Mouse (Mus musculus) hindbrain, embryonic 12.5 days (tissue): ENCODE measurements around the gene Otx2. TPM values are rescaled to one million over a fixed set of nuclear protein-coding genes. Genes with fewer than 3 reads are reported as not detected.
A peak's percentile ranks its signal among the peaks of the same experiment; 100 is the strongest.

Experiments used
- ATAC-seq: fragments of 200-750 bp; cut with Nextera tagmentation; 2 replicates; pipeline ENCODE4 v1.8.0; 2017; ENCODE audit warnings: moderate TSS enrichment; ENCODE audit not compliant: low FRiP score
- H3K27ac ChIP-seq: fragments of 300-500 bp; sonication (generic); 2 replicates; pipeline ENCODE4 v1.5.1; 2016; ENCODE audit warnings: mild to moderate bottlenecking
- H3K27me3 ChIP-seq: fragments of 300-500 bp; sonication (generic); 2 replicates; pipeline ENCODE4 v1.6.1; 2016; ENCODE audit warnings: mild to moderate bottlenecking
- H3K36me3 ChIP-seq: fragments of 300-500 bp; sonication (generic); 2 replicates; pipeline ENCODE4 v1.6.1; 2016; ENCODE audit warnings: mild to moderate bottlenecking
- H3K4me1 ChIP-seq: fragments of 300-500 bp; sonication (generic); 2 replicates; pipeline ENCODE4 v1.6.1; 2016
- H3K4me2 ChIP-seq: fragments of 300-500 bp; sonication (generic); replicated peaks from 2 replicates; pipeline ENCODE4 v1.6.1; 2016; ENCODE audit warnings: mild to moderate bottlenecking
- H3K4me3 ChIP-seq: fragments of 300-500 bp; sonication (generic); 2 replicates; pipeline ENCODE4 v1.5.1; 2016; ENCODE audit warnings: mild to moderate bottlenecking
- H3K9ac ChIP-seq: fragments of 300-500 bp; sonication (generic); 2 replicates; pipeline ENCODE4 v1.6.1; 2016; ENCODE audit warnings: mild to moderate bottlenecking, moderate library complexity
- H3K9me3 ChIP-seq: fragments of 300-500 bp; sonication (generic); replicated peaks from 2 replicates; pipeline ENCODE4 v1.6.1; 2016; ENCODE audit warnings: mild to moderate bottlenecking
- WGBS: fragments of 180-500 bp; shearing (Covaris S2); methylation state at CpG from one replicate; pipeline ENCODE4 v1.1.7; 2016; 5-methylcytosine and 5-hydroxymethylcytosine counted together
- polyA plus RNA-seq: library from polyadenylated mRNA; unstranded; fragments of >200 nt; fragmentation: Nextera tagmentation; extraction: Ambion mirVana; gene quantifications from 2 replicates; pipeline ENCODE4 v1.2.1, GENCODE M21; 2016

Otx2 gene
- polyA plus RNA-seq: 15.8 and 20.3 TPM in 2 replicates

DNA sequence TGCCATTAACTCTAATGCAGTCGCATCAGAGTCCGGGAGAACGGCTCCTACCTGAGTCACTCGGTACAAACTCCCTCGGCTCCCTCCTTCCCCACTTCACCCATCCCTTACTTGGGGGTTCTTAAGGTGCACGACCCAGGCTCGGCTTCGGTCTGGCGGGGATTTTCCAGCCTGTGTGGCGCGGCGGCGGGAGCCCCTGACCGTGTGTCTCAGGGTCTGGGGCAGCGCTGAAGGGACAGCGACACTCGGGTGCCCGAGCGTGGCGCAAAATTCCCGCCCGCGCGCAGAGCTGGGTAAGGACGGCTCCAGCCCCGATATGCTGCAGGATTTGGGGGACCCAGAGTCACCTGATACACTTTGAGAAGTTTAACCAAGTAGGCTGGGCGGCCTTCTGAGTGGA is at the start of gene Otx2:
Gene Otx2 (minus strand): TSS at position 279 of the 400 bp plus-strand sequence.
- no peaks in the 10 kb centered on the region for H3K36me3 ChIP-seq
- H3K9ac ChIP-seq: no peak within 1 kb of the TSS
- peak within 1 kb of the TSS; percentile 21 for H3K4me2 ChIP-seq
- WGBS: 0% methylated on average over 27 of the region's 27 CpGs
- 0 out of 2 replicates have a peak, but pooled peaks cover 3% of the 10 kb centered on the region for H3K4me1 ChIP-seq
- peaks cover 93% of the 10 kb centered on the region for H3K27me3 ChIP-seq
- 0 out of 2 replicates have a peak, but pooled peaks have one; percentile 22 for ATAC-seq
- H3K27ac ChIP-seq: no peak within 1 kb of the TSS
- H3K4me3 ChIP-seq: peak within 1 kb of the TSS; percentile 13; the same call in 1 of the 2 replicates
- no peaks in the 10 kb centered on the region for H3K9me3 ChIP-seq

DNA sequence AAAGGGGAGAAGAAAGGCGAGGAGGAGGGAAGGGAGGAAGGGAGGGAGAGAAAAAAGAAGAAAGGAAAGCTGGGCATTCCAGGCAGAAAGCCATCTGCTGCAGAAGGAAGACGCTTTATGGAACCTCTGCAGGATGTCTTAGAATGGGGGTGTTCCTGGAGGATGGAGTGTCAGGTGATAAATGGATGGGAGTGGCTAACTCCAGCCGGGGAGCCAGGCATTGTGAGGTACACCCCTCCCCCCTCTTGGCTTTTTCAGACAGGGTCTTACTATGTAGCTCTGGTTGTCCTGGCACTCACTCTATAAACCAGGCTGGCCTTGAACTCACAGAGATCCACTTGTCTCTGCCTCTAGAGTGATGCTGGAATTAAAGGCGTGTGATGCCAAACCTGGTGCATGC is 49.1 kb upstream of the Otx2 start:
- Histone ChIP-seq H3K4me3 (no peak overlapping the region), H3K9me3 (no peaks in the 10 kb centered on the region), H3K27me3 (no peaks in the 10 kb centered on the region), H3K4me1 (no peaks in the 10 kb centered on the region), H3K4me2 (no peak overlapping the region), H3K9ac (no peak overlapping the region), H3K27ac (no peak overlapping the region), H3K36me3 (no peaks in the 10 kb centered on the region)
- ATAC-seq: no peak
- WGBS: 35% methylated on average over 4 of the region's 4 CpGs

DNA sequence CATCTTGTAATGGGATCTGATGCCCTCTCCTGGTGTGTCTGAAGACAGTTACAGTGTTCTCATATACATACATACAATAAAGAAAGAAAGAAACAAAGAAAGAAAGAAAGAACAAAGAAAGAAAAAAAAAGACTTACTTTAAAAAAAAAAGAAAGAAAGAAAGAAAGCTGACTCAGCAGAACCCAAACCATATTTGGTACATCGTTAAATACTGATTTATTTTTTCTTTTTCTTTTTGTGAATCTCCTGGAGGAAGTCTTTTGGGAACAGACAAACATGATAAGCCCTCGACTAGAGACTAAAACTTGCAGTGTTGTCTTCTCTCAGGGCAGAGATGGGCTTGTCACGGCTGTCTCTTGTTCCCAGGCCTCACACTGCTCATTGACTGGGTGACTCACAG is 45.7 kb upstream of the Otx2 start:
- no peak overlapping the region for H3K4me2 ChIP-seq
- no peak overlapping the region for H3K27ac ChIP-seq
- no peaks in the 10 kb centered on the region for H3K27me3 ChIP-seq
- no peaks in the 10 kb centered on the region for H3K9me3 ChIP-seq
- no peak overlapping the region for H3K4me3 ChIP-seq
- no peak overlapping the region for H3K9ac ChIP-seq
- no peaks in the 10 kb centered on the region for H3K36me3 ChIP-seq
- no peaks in the 10 kb centered on the region for H3K4me1 ChIP-seq
- ATAC-seq: no peak
- 84% methylated on average over 3 of the region's 3 CpGs for WGBS

DNA sequence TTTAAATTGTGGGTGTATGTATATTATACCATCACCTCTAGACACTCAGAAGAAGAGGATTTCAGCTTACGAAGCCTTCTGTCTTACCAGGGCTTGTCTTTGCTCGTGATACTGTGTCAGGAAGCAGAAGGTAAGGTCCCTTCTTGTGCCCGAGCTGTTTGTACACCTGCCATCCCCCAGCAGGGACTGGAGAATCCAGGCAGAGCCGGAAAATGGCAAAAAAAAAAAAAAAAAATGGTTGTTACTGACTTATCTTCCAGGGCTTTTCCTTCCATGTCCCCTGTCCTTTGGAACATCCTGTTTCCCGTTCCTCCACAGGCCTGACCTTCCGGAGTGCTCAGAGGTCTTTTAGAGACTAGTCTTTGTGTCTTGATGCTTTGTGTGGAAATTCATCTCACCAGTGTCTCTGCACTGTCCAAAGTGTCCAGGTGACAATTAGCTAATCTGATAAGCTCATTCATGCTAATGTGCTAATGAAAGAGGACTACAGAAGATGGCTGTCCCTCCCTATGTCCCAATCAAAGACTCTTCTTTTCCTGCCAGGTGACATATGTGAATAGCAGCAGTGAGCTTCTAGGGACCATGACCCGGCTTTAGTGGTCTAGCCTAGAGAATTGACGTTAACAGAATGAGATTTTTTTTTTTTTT is 44.1 kb upstream of the Otx2 start:
- H3K9ac ChIP-seq: no peak overlapping the region
- H3K9me3 ChIP-seq: no peaks in the 10 kb centered on the region
- H3K36me3 ChIP-seq: no peaks in the 10 kb centered on the region
- no peaks in the 10 kb centered on the region for H3K4me1 ChIP-seq
- no peak overlapping the region for H3K4me3 ChIP-seq
- no peak for ATAC-seq
- 84% methylated on average over 8 of the region's 8 CpGs for WGBS
- H3K27ac ChIP-seq: no peak overlapping the region
- H3K27me3 ChIP-seq: no peaks in the 10 kb centered on the region
- no peak overlapping the region for H3K4me2 ChIP-seq

DNA sequence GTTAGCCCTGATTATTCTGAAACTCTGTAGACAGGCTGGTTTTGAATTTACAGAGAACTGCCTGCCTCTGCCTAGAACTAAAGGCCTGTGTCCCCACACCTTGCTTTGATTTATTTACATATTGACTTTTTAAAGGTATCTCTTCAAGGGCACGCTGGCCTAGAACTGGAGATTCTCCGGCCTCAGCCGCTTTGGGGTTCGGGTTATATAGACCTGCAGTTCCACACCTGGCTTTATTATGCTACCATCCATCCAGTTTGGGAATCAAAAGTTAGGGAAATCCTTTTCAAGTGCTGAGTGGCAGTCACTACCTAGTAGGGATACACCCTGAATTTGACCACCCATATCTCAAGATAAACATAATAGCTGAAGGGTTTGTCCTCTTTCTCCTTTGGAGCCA is 42.8 kb upstream of the Otx2 start:
- H3K27me3 ChIP-seq: no peaks in the 10 kb centered on the region
- H3K9me3 ChIP-seq: no peaks in the 10 kb centered on the region
- no peak overlapping the region for H3K27ac ChIP-seq
- ATAC-seq: no peak
- H3K9ac ChIP-seq: no peak overlapping the region
- H3K4me2 ChIP-seq: no peak overlapping the region
- H3K36me3 ChIP-seq: no peaks in the 10 kb centered on the region
- 98% methylated on average over 4 of the region's 4 CpGs for WGBS
- no peak overlapping the region for H3K4me3 ChIP-seq
- no peaks in the 10 kb centered on the region for H3K4me1 ChIP-seq

DNA sequence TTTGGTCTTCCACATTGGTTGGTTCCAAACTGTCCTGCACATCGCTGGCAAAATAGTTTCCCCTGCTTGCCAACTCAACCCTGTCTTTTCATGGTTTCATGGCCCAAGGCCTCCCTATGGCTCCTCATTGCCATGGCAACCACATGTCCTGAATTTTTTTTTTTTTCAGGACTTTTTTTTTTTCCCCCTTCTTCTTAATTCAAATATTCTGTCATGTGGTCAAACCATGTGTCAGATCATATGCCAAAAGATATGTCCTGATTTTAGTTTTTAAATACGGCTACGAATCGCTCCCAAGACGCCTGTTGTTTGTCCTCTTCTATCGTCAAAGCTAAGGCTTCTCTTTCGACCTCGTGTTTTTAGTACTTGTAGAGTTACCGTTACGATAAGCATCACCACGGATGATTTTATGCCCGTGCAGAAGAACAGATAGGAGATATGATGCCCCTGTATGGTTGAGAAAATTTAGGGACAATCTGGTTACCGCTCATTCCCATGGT is 37.3 kb upstream of the Otx2 start:
- Histone ChIP-seq H3K27me3 (peaks cover 32% of the 10 kb centered on the region), H3K9me3 (no peaks in the 10 kb centered on the region), H3K4me1 (peaks cover 9% of the 10 kb centered on the region; the same call in 1 of the 2 replicates), H3K4me3 (no peak overlapping the region), H3K9ac (no peak overlapping the region), H3K27ac (no peak overlapping the region), H3K36me3 (no peaks in the 10 kb centered on the region), H3K4me2 (no peak overlapping the region)
- no peak for ATAC-seq
- 73% methylated on average over 13 of the region's 13 CpGs for WGBS

DNA sequence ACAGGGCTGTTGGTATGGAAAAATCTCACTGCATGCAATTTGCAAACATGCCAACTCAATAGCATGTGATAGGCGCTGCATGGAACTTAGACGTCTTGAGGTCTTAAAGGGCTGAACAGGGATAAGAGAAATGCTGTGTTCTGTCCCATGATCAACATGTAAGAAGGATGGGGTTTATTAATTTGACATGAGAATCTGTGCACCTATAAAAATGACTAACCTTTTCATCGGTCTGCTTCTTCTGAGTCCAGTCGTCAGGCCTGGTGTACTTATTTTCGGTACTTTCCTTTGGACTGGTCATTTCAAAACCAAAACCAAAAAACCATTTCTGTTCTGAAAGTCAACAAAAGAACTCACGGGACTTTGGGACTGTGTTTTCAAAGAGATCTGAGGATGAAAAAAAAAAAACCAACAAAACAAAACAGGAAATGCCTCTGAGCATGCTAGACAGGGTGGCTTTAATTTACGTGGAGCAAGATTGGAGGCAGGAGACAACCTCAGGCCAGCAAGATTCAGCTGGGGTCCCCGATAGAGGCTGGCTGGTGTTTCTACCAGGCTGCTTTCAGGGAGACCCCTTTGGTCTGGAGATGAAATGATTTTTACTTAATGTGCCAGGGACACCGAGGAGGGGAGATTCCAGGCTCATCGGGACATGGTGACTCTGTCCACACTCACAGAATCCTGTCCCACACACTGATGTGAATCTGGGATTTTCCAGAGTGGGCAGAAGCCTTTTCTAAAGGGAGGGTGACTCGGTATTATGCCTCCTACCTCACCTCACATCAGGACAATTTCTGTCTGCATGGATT is 36.6 kb upstream of the Otx2 start:
- H3K4me3 ChIP-seq: no peak overlapping the region
- peaks cover 38% of the 10 kb centered on the region for H3K27me3 ChIP-seq
- no peak for ATAC-seq
- no peaks in the 10 kb centered on the region for H3K36me3 ChIP-seq
- 30% methylated on average over 11 of the region's 11 CpGs for WGBS
- H3K9ac ChIP-seq: no peak overlapping the region
- H3K4me2 ChIP-seq: 0 out of 2 replicates have a peak overlapping the region, but pooled peaks have one; percentile 46
- H3K4me1 ChIP-seq: peaks cover 9% of the 10 kb centered on the region; the same call in 1 of the 2 replicates
- no peaks in the 10 kb centered on the region for H3K9me3 ChIP-seq
- H3K27ac ChIP-seq: no peak overlapping the region

DNA sequence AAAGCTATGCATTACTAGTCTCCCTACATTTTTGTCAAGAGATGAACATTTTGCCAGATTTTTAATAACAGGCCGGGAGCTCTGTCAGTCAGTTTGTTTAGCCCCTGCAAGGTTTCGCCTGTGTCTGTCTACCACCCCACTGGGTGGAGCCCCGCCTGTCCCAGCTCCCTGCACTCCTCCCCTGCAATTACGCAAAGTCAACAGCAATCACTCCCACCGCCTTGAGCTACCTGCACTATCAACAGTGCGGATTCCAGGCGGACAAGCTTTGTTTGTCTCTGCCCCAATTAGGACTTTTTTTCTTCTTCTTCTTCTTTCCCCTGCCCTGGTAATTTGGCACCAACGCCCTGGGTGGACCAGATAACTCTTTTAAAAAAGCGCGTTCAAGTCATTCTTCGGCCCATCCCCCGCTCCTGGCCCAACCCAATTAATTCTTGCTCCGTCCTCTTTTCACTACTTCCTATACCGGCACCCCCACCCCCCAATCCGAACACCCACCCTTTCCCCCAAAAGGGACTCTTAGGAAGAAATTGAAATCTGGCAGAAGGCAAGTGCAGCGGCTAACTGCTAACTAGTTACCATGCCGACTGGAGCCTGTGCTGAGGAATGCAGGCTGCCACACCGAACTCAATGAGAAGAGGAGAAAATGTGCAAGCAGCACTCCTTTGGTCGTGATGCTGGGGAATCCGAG is 35.9 kb upstream of the Otx2 start:
- peak overlapping the region; percentile 23 for H3K4me3 ChIP-seq
- no peaks in the 10 kb centered on the region for H3K9me3 ChIP-seq
- H3K36me3 ChIP-seq: no peaks in the 10 kb centered on the region
- H3K9ac ChIP-seq: no peak overlapping the region
- peak; percentile 87 for ATAC-seq
- H3K4me1 ChIP-seq: peaks cover 9% of the 10 kb centered on the region; the same call in 1 of the 2 replicates
- peaks cover 46% of the 10 kb centered on the region for H3K27me3 ChIP-seq
- 1% methylated on average over 20 of the region's 20 CpGs for WGBS
- no peak overlapping the region for H3K27ac ChIP-seq
- peak overlapping the region; percentile 46 for H3K4me2 ChIP-seq

DNA sequence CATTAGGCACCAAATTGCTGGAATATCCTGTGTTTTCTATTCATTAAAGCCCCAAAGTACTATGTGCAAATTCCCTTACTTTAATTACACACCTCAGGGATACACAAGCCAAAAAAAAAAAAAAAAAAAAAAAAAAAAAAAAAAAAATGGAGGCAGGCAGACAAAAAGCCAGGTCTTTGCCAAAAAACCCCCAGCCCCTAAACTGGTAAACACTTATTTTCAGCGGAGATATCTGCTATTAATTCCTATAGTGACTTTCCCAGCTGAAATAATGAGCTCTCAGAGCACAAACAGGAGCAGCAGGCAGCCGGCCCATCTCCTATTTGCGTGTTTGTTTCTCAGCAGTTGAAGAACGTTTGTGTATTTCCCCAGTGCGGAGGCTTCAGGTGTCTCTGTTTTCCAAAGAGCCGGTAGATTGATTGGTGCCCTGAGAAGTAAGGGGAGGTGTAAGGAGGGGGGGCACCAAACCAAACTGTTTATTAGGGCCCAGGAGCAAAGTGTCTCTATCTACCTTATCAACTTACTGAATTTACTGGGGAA is 34.3 kb upstream of the Otx2 start:
- H3K9me3 ChIP-seq: no peaks in the 10 kb centered on the region
- H3K9ac ChIP-seq: no peak overlapping the region
- H3K27me3 ChIP-seq: peaks cover 51% of the 10 kb centered on the region
- H3K4me3 ChIP-seq: no peak overlapping the region
- no peak overlapping the region for H3K4me2 ChIP-seq
- H3K4me1 ChIP-seq: peaks cover 9% of the 10 kb centered on the region; the same call in 1 of the 2 replicates
- WGBS: 3% methylated on average over 6 of the region's 6 CpGs
- no peak overlapping the region for H3K27ac ChIP-seq
- ATAC-seq: no peak
- H3K36me3 ChIP-seq: no peaks in the 10 kb centered on the region

DNA sequence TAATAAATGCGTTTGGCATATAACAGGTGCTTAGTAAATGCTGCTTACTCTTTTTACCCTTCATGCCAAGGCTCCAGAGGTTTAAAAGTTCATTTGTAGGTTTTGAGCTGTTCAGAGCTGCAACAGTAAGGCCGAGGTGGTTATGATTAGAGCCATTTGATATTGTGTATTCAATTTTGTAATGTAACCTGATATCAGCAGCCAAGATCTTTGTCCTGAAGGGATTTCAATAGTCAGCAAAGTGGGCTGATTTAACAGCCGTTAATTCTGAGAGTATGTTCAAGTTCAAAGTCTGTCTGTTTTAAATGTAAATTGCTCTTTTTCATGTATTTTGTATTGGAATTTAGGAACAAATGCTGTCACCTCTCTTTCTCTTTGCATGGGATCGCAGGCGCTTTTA is 33.8 kb upstream of the Otx2 start:
- peaks cover 9% of the 10 kb centered on the region; the same call in 1 of the 2 replicates for H3K4me1 ChIP-seq
- H3K27ac ChIP-seq: no peak overlapping the region
- ATAC-seq: no peak
- no peak overlapping the region for H3K4me2 ChIP-seq
- H3K36me3 ChIP-seq: no peaks in the 10 kb centered on the region
- no peaks in the 10 kb centered on the region for H3K9me3 ChIP-seq
- WGBS: 53% methylated on average over 5 of the region's 5 CpGs
- peaks cover 52% of the 10 kb centered on the region for H3K27me3 ChIP-seq
- H3K9ac ChIP-seq: no peak overlapping the region
- no peak overlapping the region for H3K4me3 ChIP-seq

DNA sequence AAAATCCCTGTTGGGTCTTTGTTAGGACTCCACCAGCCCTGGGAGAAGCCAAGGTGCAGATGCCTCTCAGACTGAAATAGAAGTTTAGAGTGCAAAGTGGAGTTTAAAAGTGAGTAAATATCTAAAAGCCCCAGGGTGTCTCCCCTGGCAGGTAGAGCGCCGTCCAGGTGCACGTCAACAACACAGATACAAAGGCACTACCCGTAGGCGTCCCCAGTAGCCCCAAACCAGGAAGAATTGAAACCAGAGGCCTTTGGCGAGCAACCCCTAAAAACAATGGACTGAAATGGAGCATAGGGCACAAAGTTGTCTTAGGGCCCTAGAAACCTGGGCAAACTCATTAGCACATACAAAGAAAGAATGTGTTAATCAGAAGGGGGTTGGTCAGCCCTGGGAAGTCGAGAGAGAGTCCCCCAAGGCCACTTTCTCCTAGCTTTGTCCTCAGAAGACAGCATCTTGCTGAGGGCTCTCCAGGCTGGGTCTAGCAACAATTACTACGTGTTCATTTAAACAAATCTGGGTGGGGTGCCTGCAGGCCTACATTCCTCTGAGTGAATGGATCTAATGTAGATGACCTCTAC is 27.3 kb upstream of the Otx2 start:
- no peak overlapping the region for H3K4me3 ChIP-seq
- H3K27ac ChIP-seq: no peak overlapping the region
- no peak overlapping the region for H3K9ac ChIP-seq
- no peaks in the 10 kb centered on the region for H3K9me3 ChIP-seq
- ATAC-seq: no peak
- H3K27me3 ChIP-seq: peaks cover 40% of the 10 kb centered on the region
- H3K36me3 ChIP-seq: no peaks in the 10 kb centered on the region
- no peaks in the 10 kb centered on the region for H3K4me1 ChIP-seq
- no peak overlapping the region for H3K4me2 ChIP-seq
- WGBS: 25% methylated on average over 8 of the region's 8 CpGs
